Mouse (Mus musculus) lung, embryonic 14.5 days (tissue): Measurements from ENCODE around the gene Btn1a1. TPM values are rescaled to one million over a fixed set of nuclear protein-coding genes. Genes with fewer than 3 reads are reported as not detected.

Experiments used
- ATAC-seq: fragments of 200-750 bp; cut with Nextera tagmentation; 2 replicates; pipeline ENCODE4 v1.8.0; 2017; ENCODE audit warnings: mild to moderate bottlenecking, moderate TSS enrichment, moderate library complexity; ENCODE audit not compliant: insufficient read depth
- DNase-seq: peaks from one replicate; pipeline ENCODE4 v3.0.0-alpha.2; 2015
- H3K27ac ChIP-seq: fragments of 300-500 bp; sonication (generic); 2 replicates; pipeline ENCODE4 v1.5.1; 2014; ENCODE audit warnings: low read depth, mild to moderate bottlenecking, moderate library complexity
- H3K27me3 ChIP-seq: fragments of 300-500 bp; sonication (generic); 2 replicates; pipeline ENCODE4 v1.6.1; 2014; ENCODE audit warnings: low read length, control low read depth; ENCODE audit not compliant: insufficient read depth
- H3K36me3 ChIP-seq: fragments of 300-500 bp; sonication (generic); 2 replicates; pipeline ENCODE4 v1.6.1; 2014; ENCODE audit warnings: control low read depth; ENCODE audit not compliant: insufficient read depth
- H3K4me1 ChIP-seq: fragments of 300-500 bp; sonication (generic); 2 replicates; pipeline ENCODE4 v1.6.1; 2014; ENCODE audit warnings: antibody characterized with exemption, control low read depth; ENCODE audit not compliant: insufficient read depth
- H3K4me2 ChIP-seq: fragments of 300-500 bp; sonication (generic); 2 replicates; pipeline ENCODE4 v1.6.1; 2014; ENCODE audit warnings: mild to moderate bottlenecking
- H3K4me3 ChIP-seq: fragments of 300-500 bp; sonication (generic); 2 replicates; pipeline ENCODE4 v1.5.1; 2014; ENCODE audit warnings: low read depth, low read length
- H3K9ac ChIP-seq: fragments of 300-500 bp; sonication (generic); 2 replicates; pipeline ENCODE4 v1.6.1; 2014
- H3K9me3 ChIP-seq: fragments of 300-500 bp; sonication (generic); 2 replicates; pipeline ENCODE4 v1.6.1; 2016; ENCODE audit warnings: low read depth, low read length, control low read depth
- CTCF ChIP-seq: IDR thresholded peaks from 2 replicates; pipeline ENCODE4 v1.5.1; 2016; ENCODE audit warnings: antibody characterized with exemption, low read depth
- WGBS: fragments of 180-500 bp; shearing (Covaris S2); extraction: QIAGEN DNeasy Blood & Tissue Kit; methylation state at CpG from one replicate; pipeline ENCODE4 v1.1.7; 2014; 5-methylcytosine and 5-hydroxymethylcytosine counted together
- polyA plus RNA-seq: library from polyadenylated mRNA; unstranded; fragments of >200 nt; fragmentation: Nextera tagmentation; extraction: Ambion mirVana; gene quantifications from 2 replicates; pipeline ENCODE4 v1.2.1, GENCODE M21; 2014

Btn1a1 gene
- polyA plus RNA-seq, 1 experiment from 2014 or later: 0.18 TPM

- Histone ChIP-seq H3K9me3 (no peaks in the 10 kb centered on the region), H3K27me3 (no peaks in the 10 kb centered on the region), H3K36me3 (no peaks in the 10 kb centered on the region), H3K4me2 (no peak overlapping the region), H3K27ac (no peak overlapping the region), H3K9ac (no peak overlapping the region), H3K4me1 (no peaks in the 10 kb centered on the region), H3K4me3 (no peak overlapping the region)
- DNase-seq (no peak), ATAC-seq (no peak)
- WGBS: 69% methylated on average over 9 of the region's 9 CpGs
- no peak for TF ChIP-seq CTCF
These were observed 55.1 kb downstream of the Btn1a1 start for GRCm38 (mm10) chr13:23410632-23411031.

Other genes with a start within 250 kb of the Btn1a1 start
- gene Vmn1r222, start 230.0 kb downstream of the Btn1a1 start, polyA plus RNA-seq: not detected in 2 replicates
- not detected in 2 replicates for gene Vmn1r223, start 218.8 kb downstream of the Btn1a1 start, polyA plus RNA-seq
- 54.5 and 59.3 TPM in 2 replicates for gene Zfp322a, start 96.7 kb downstream of the Btn1a1 start, polyA plus RNA-seq
- 12.7 and 13.5 TPM in 2 replicates for gene Abt1, start 42.0 kb downstream of the Btn1a1 start, polyA plus RNA-seq
- gene Btn2a2, start 23.0 kb upstream of the Btn1a1 start, polyA plus RNA-seq: 0.63 and 0.73 TPM in 2 replicates
- 7.1 and 7.6 TPM in 2 replicates for gene Hist1h4h, start 65.1 kb upstream of the Btn1a1 start, polyA plus RNA-seq
- 13.0 and 14.6 TPM in 2 replicates for gene Hist1h2af, start 68.0 kb upstream of the Btn1a1 start, polyA plus RNA-seq
- gene Hist1h3g, start 69.5 kb upstream of the Btn1a1 start, polyA plus RNA-seq: 6.6 and 7.5 TPM in 2 replicates
- 1.0 and 1.8 TPM in 2 replicates for gene Hist1h2bh, start 77.5 kb upstream of the Btn1a1 start, polyA plus RNA-seq
- gene Hist1h3f, start 78.2 kb upstream of the Btn1a1 start, polyA plus RNA-seq: 2.0 and 2.6 TPM in 2 replicates
- gene Hist1h4f, start 85.7 kb upstream of the Btn1a1 start, polyA plus RNA-seq: 1.4 and 2.7 TPM in 2 replicates
- gene Hist1h1d, start 87.4 kb upstream of the Btn1a1 start, polyA plus RNA-seq: 0.87 and 0.99 TPM in 2 replicates
- 8.2 and 10.6 TPM in 2 replicates for gene Hist1h3e, start 96.5 kb upstream of the Btn1a1 start, polyA plus RNA-seq
- 164 and 166 TPM in 2 replicates for gene Hist1h2ae, start 105.3 kb upstream of the Btn1a1 start, polyA plus RNA-seq
- gene Hist1h2bg, start 105.5 kb upstream of the Btn1a1 start, polyA plus RNA-seq: 14.9 TPM in 2 replicates
- gene Hist1h2bf, start 108.3 kb upstream of the Btn1a1 start, polyA plus RNA-seq: 7.8 and 12.2 TPM in 2 replicates
- 4.2 and 4.9 TPM in 2 replicates for gene Hist1h2ad, start 108.5 kb upstream of the Btn1a1 start, polyA plus RNA-seq
- 10.0 and 13.9 TPM in 2 replicates for gene Hist1h3d, start 109.9 kb upstream of the Btn1a1 start, polyA plus RNA-seq
- gene Hist1h4d, start 115.7 kb upstream of the Btn1a1 start, polyA plus RNA-seq: 144 and 147 TPM in 2 replicates
- 2.5 and 3.0 TPM in 2 replicates for gene Hist1h2be, start 155.2 kb upstream of the Btn1a1 start, polyA plus RNA-seq
- 22.6 and 25.7 TPM in 2 replicates for gene Hist1h1e, start 156.7 kb upstream of the Btn1a1 start, polyA plus RNA-seq
- gene Hist1h2ac, start 218.0 kb upstream of the Btn1a1 start, polyA plus RNA-seq: 1.5 and 2.1 TPM in 2 replicates
- gene Hist1h2bc, start 218.3 kb upstream of the Btn1a1 start, polyA plus RNA-seq: 52.9 and 55.1 TPM in 2 replicates
- not detected in 2 replicates for gene Hist1h1t, start 229.9 kb upstream of the Btn1a1 start, polyA plus RNA-seq
- gene Hist1h4c, start 232.6 kb upstream of the Btn1a1 start, polyA plus RNA-seq: 11.2 and 11.4 TPM in 2 replicates
- gene Hfe, start 245.0 kb upstream of the Btn1a1 start, polyA plus RNA-seq: 8.4 and 12.1 TPM in 2 replicates